Mouse (Mus musculus): ENCODE measurements around the gene Fas.

The Fas gene

GRCm38 (mm10) chr19:34353291-34353805 lies 62.9 kb downstream of the Fas start:
- DNase-seq (ENCODE audit: low read depth in 2 of 2, low spot score in 2 of 2) = no peak

- no peak for DNase-seq (ENCODE audit: low read depth in 2 of 2, low spot score in 2 of 2)
Observed at GRCm38 (mm10) chr19:34362639-34363038, 72.2 kb downstream of the Fas start.

GRCm38 (mm10) chr19:34369551-34369950 lies 79.1 kb downstream of the Fas start:
- no peak for DNase-seq (ENCODE audit: low read depth in 2 of 2, low spot score in 2 of 2)

GRCm38 (mm10) chr19:34370397-34370796 lies 79.9 kb downstream of the Fas start:
- no peak for DNase-seq (ENCODE audit: low read depth in 2 of 2, low spot score in 2 of 2)

All from CD8-positive naive resting alpha-beta T cell, adult 2 months (primary cell).